8 mouse cellular contexts compared by ENCODE assay signal in the genomic region with DNA sequence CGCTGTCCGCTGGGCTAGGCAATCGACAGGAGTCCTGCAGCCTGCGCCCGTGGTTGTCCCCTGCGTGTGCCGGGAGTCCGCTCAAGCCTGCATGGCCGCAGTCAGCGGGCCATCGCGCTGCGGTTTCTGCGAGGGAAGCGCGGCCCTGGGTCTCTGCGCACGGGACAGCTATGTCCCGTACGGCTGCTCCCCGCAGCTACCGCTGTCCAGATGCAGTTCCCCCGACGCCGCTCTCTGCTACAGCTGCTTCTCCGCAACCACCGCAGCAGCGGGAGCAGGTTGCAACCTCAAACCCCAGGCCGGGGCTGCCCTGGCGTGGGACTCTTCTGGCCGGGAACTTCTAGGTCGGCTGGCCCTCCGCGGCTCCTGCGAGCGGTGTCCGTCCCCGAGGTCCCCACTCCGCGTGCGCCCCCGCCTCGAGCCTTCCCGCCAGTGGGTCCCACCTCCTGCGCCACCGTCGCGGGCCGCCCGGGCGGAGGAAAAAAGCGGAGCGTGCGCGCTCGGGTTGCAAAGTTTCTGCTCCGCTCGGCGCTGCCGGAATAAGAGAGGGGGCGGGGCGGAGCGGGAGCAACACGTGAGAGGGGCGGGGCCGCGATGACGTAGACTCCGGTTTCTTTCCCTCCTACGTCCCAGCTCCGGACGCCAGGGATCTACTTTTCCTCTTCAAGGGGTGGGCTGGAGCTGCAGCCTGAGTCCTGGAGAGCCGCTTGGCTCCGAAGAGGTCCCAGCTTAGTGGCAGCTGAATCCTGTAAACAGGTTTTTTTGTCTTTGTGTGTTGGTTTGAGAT. TPM values are rescaled to one million over a fixed set of nuclear protein-coding genes. Genes with fewer than 3 reads are reported as not detected.
DNase-seq lines count a peak whose midpoint lies in the region; ATAC-seq lines count a peak whose summit lies in the region.

A gene (minus strand): TSS at position 542 of the 787 bp plus-strand sequence.

- peak within 1 kb of the TSS; percentile 99 for H3K4me2 ChIP-seq in hindbrain, embryonic 13.5 days

- ATAC-seq in hindbrain, embryonic 13.5 days (ENCODE audit: low FRiP score), result peak; percentile 91

- H3K27me3 ChIP-seq in hindbrain, embryonic 13.5 days, result peaks cover 3% of the 10 kb centered on the region; the same call in 1 of the 2 replicates

- under 1% methylated on average over 73 of the region's 74 CpGs for WGBS in hindbrain, embryonic 13.5 days

- H3K9me3 ChIP-seq in hindbrain, embryonic 13.5 days, result no peaks in the 10 kb centered on the region

- peak within 1 kb of the TSS; percentile 79 for H3K9ac ChIP-seq in hindbrain, embryonic 13.5 days

- H3K4me1 ChIP-seq in hindbrain, embryonic 13.5 days (replicated peaks), result peaks cover 22% of the 10 kb centered on the region

- DNase-seq in R1 (ENCODE audit: low read depth, low spot score), result peak; percentile 94
- DNase-seq in cerebellum, postnatal 14 days, result peak; percentile 98
- peak; percentile 83 to 85 for DNase-seq in frontal cortex, postnatal 14 days (ENCODE audit: low spot score in 2 of 2)
- DNase-seq in layer of hippocampus, postnatal 14 days (ENCODE audit: low spot score in 2 of 2), result peak; percentile 88 to 92
- peak; percentile 98 for DNase-seq in lung, postnatal 10 days
- peak; percentile 97 for DNase-seq in ovary, postnatal 14 days (ENCODE audit: low spot score)
- DNase-seq in thymus, postnatal 10 days (ENCODE audit: low spot score in 2 of 2), result peak; percentile 88 to 93

- peak within 1 kb of the TSS; percentile 72 for H3K27ac ChIP-seq in hindbrain, embryonic 13.5 days

- H3K36me3 ChIP-seq in hindbrain, embryonic 13.5 days, result no peaks in the 10 kb centered on the region

- H3K4me3 ChIP-seq in hindbrain, embryonic 13.5 days, result peak within 1 kb of the TSS; percentile 76

RNA-seq across cellular contexts. Expression of the gene that starts here (rescaled TPM):
- polyA plus RNA-seq in hindbrain, embryonic 13.5 days (2015; fragmentation: Nextera tagmentation; extraction: Ambion mirVana), result 3.0 and 3.4 TPM in 2 replicates
- total RNA-seq in layer of hippocampus, postnatal 14 days (2021), result 10 to 100 TPM; 16.5 to 20.8 TPM

Comparison
In these comparisons a context has a peak if more than half of its experiments do, and no peak if none do; other contexts are left out.
1. Peak in every context shown above with its lines: DNase-seq, ATAC-seq, H3K4me3 ChIP-seq and H3K27ac ChIP-seq.